Mouse (Mus musculus) heart, postnatal 0 days (tissue): ENCODE results near the gene Zbtb21.

Experiments used
- CTCF ChIP-seq: IDR thresholded peaks from 2 replicates; pipeline ENCODE4 v1.5.1; 2016; ENCODE audit warnings: antibody characterized with exemption, control low read depth, low read depth
- EP300 ChIP-seq: IDR thresholded peaks from 2 replicates; pipeline ENCODE4 v1.6.1; 2016; ENCODE audit warnings: antibody characterized with exemption, low read depth

GRCm38 (mm10) chr16:97953300-97953699, 9.1 kb downstream of the Zbtb21 start:
- TF ChIP-seq CTCF: no peak
- TF ChIP-seq EP300: no peak
